Mouse (Mus musculus) CD4-positive, CD25-positive, alpha-beta regulatory T cell, adult 4 months (primary cell): ENCODE data around the gene Msx3. TPM values are rescaled to one million over a fixed set of nuclear protein-coding genes. Genes with fewer than 3 reads are reported as not detected.

ENCODE experiments used
- polyA plus RNA-seq, 2 experiments: library from polyadenylated mRNA; unstranded; fragments of 100-300 nt; shearing (Covaris generic); gene quantifications; one replicate each; pipeline ENCODE4 v1.2.1; 2017

Gene Msx3
- polyA plus RNA-seq, 2 experiments from 2014 or later: 0.20 TPM; not detected in 1

Other genes starting within 250 kb of the Msx3 start
- not detected for gene Adgra1, start 214.9 kb downstream of the Msx3 start, polyA plus RNA-seq
- under 1 TPM; 0.44 to 0.58 TPM for gene Kndc1, start 154.4 kb downstream of the Msx3 start, polyA plus RNA-seq
- 1 to 10 TPM; 3.7 to 6.1 TPM for gene Utf1, start 105.3 kb downstream of the Msx3 start, polyA plus RNA-seq
- gene 6430531B16Rik, start 70.3 kb downstream of the Msx3 start, polyA plus RNA-seq: 1 to 10 TPM in 1 of 2 experiments, under 1 TPM in 1; 0.46 to 1.6 TPM
- gene Adam8, start 56.5 kb downstream of the Msx3 start, polyA plus RNA-seq: 10 to 100 TPM; 14.0 to 17.8 TPM
- 10 to 100 TPM; 28.8 to 33.0 TPM for gene Zfp511, start 12.7 kb downstream of the Msx3 start, polyA plus RNA-seq
- 10 to 100 TPM; 29.2 to 52.0 TPM for gene Tubgcp2, start 12.4 kb downstream of the Msx3 start, polyA plus RNA-seq
- not detected for gene Caly, start 33.5 kb upstream of the Msx3 start, polyA plus RNA-seq
- not detected for gene Prap1, start 44.3 kb upstream of the Msx3 start, polyA plus RNA-seq
- gene Fuom, start 53.4 kb upstream of the Msx3 start, polyA plus RNA-seq: 1 to 10 TPM; 6.0 to 7.6 TPM
- 1 to 10 TPM; 2.4 to 3.7 TPM for gene Paox, start 66.7 kb upstream of the Msx3 start, polyA plus RNA-seq
- 10 to 100 TPM; 69.1 to 90.2 TPM for gene Echs1, start 67.4 kb upstream of the Msx3 start, polyA plus RNA-seq
- gene Mtg1, start 88.5 kb upstream of the Msx3 start, polyA plus RNA-seq: 10 to 100 TPM; 28.7 to 33.1 TPM
- not detected for gene Sprn, start 105.8 kb upstream of the Msx3 start, polyA plus RNA-seq
- gene Olfr522, start 115.7 kb upstream of the Msx3 start, polyA plus RNA-seq: not detected
- not detected for gene Olfr523, start 124.1 kb upstream of the Msx3 start, polyA plus RNA-seq
- gene Olfr524, start 156.9 kb upstream of the Msx3 start, polyA plus RNA-seq: not detected
- not detected for gene Cd163l1, start 169.2 kb upstream of the Msx3 start, polyA plus RNA-seq
- under 1 TPM; 0.25 to 0.66 TPM for gene 5830411N06Rik, start 198.2 kb upstream of the Msx3 start, polyA plus RNA-seq